Mouse (Mus musculus): Measurements from ENCODE around the gene Ccdc137. TPM values are rescaled to one million over a fixed set of nuclear protein-coding genes. Genes with fewer than 3 reads are reported as not detected.

Ccdc137 gene
- polyA plus RNA-seq, 1 experiment from 2014 or later, result 25.6 TPM

GRCm38 (mm10) chr11:120508290-120508870, 50.5 kb downstream of the Ccdc137 start:
- in situ Hi-C loops (cut with MboI; ENCODE audit: low pct_unique_long_range_greater_than_20kb), result no loop called here
- CTCF ChIA-PET, result interaction anchor here (0.9 to 4.2 kb wide), 3 partner anchors 17 to 150 kb away, joined by 3 to 26 read pairs (median 4); partner anchors contain the start of genes P4hb and Slc25a10
- DNase-seq (ENCODE audit: low read depth, low spot score) (no peak), ATAC-seq (no peak)
- no peak for TF ChIP-seq CTCF (IDR thresholded peaks at IDR 0.05)
- no peaks in the 10 kb centered on the region for H3K27me3 ChIP-seq
- POLR2A ChIA-PET, result interaction anchor here (1.1 kb wide), 1 partner anchor 17 kb away, joined by 4 read pairs; the partner anchor contains the start of gene Slc25a10

GRCm38 (mm10) chr11:120509940-120510339, 52.0 kb downstream of the Ccdc137 start:
- POLR2A ChIA-PET, result interaction anchor here (0.5 to 1.1 kb wide), 3 partner anchors 20 to 122 kb away, joined by 3 to 4 read pairs (median 3); no protein-coding TSS in a partner anchor
- no peak for TF ChIP-seq CTCF (IDR thresholded peaks at IDR 0.05)

GRCm38 (mm10) chr11:120510375-120511030, 52.6 kb downstream of the Ccdc137 start:
- TF ChIP-seq CTCF (IDR thresholded peaks at IDR 0.05), result no peak
- DNase-seq (ENCODE audit: low read depth, low spot score) (no peak), ATAC-seq (no peak)
- ChIA-PET CTCF (interaction anchor here (1.1 to 2.1 kb wide), 3 partner anchors 16 to 67 kb away, joined by 3 to 4 read pairs (median 4); no protein-coding TSS in a partner anchor), POLR2A (interaction anchor here (0.5 to 1.1 kb wide), 4 partner anchors 21 to 121 kb away, joined by 3 to 4 read pairs (median 3); no protein-coding TSS in a partner anchor)
- no peaks in the 10 kb centered on the region for H3K27me3 ChIP-seq
- in situ Hi-C loops (cut with MboI; ENCODE audit: low pct_unique_long_range_greater_than_20kb), result no loop called here

More at GRCm38 (mm10) chr11:120509940-120510339, 52.0 kb downstream of the Ccdc137 start:
- in situ Hi-C loops (cut with MboI; ENCODE audit: low pct_unique_long_range_greater_than_20kb), result no loop called here
- H3K27me3 ChIP-seq, result no peaks in the 10 kb centered on the region
- DNase-seq (ENCODE audit: low read depth, low spot score) (no peak), ATAC-seq (no peak)
- CTCF ChIA-PET, result interaction anchor here (1.1 to 2.1 kb wide), 2 partner anchors 16 to 67 kb away, joined by 3 to 4 read pairs; no protein-coding TSS in a partner anchor

- ChIA-PET CTCF (interaction anchor here (1.1 to 1.5 kb wide), 3 partner anchors 23 to 71 kb away, joined by 3 to 5 read pairs (median 3); no protein-coding TSS in a partner anchor), POLR2A (interaction anchor here (0.8 kb wide), 1 partner anchor 21 kb away, joined by 3 read pairs; no protein-coding TSS in a partner anchor)
- H3K27me3 ChIP-seq, result no peaks in the 10 kb centered on the region
- DNase-seq (ENCODE audit: low read depth, low spot score), result peak; percentile 9
- TF ChIP-seq CTCF (IDR thresholded peaks at IDR 0.05), result no peak
- in situ Hi-C loops (cut with MboI; ENCODE audit: low pct_unique_long_range_greater_than_20kb), result no loop called here
- no peak for ATAC-seq
Measured at GRCm38 (mm10) chr11:120512790-120513453, 55.0 kb downstream of the Ccdc137 start.

Other genes starting within 250 kb of the Ccdc137 start
- gene Bahcc1, start 225.2 kb upstream of the Ccdc137 start, polyA plus RNA-seq (2021), result 12.4 TPM
- gene Actg1, start 109.6 kb upstream of the Ccdc137 start, polyA plus RNA-seq (2021), result 2,862 TPM
- 0.23 TPM for gene Fscn2, start 96.6 kb upstream of the Ccdc137 start, polyA plus RNA-seq (2021)
- 15.1 TPM for gene Faap100, start 79.4 kb upstream of the Ccdc137 start, polyA plus RNA-seq (2021)
- 69.2 TPM for gene Nploc4, start 20.4 kb upstream of the Ccdc137 start, polyA plus RNA-seq (2021)
- gene Tspan10, start 15.5 kb upstream of the Ccdc137 start, polyA plus RNA-seq (2021), result not detected
- 0.24 TPM for gene Pde6g, start 4.6 kb upstream of the Ccdc137 start, polyA plus RNA-seq (2021)
- gene Oxld1, start within 50 bp of the Ccdc137 start, polyA plus RNA-seq (2021), result 14.4 TPM
- 36.3 TPM for gene Arl16, start 9.5 kb downstream of the Ccdc137 start, polyA plus RNA-seq (2021)
- gene Mrpl12, start 26.5 kb downstream of the Ccdc137 start, polyA plus RNA-seq (2021), result 172 TPM
- 41.2 TPM for gene Slc25a10, start 33.7 kb downstream of the Ccdc137 start, polyA plus RNA-seq (2021)
- gene Gcgr, start 72.6 kb downstream of the Ccdc137 start, polyA plus RNA-seq (2021), result not detected
- 78.0 TPM for gene Mcrip1, start 91.6 kb downstream of the Ccdc137 start, polyA plus RNA-seq (2021)
- gene Ppp1r27, start 93.0 kb downstream of the Ccdc137 start, polyA plus RNA-seq (2021), result not detected
- 661 TPM for gene P4hb, start 115.1 kb downstream of the Ccdc137 start, polyA plus RNA-seq (2021)
- gene Arhgdia, start 123.5 kb downstream of the Ccdc137 start, polyA plus RNA-seq (2021), result 439 TPM
- gene Alyref, start 140.2 kb downstream of the Ccdc137 start, polyA plus RNA-seq (2021), result 118 TPM
- gene Anapc11, start 140.3 kb downstream of the Ccdc137 start, polyA plus RNA-seq (2021), result 82.8 TPM
- gene Npb, start 150.4 kb downstream of the Ccdc137 start, polyA plus RNA-seq (2021), result 0.59 TPM
- gene Pcyt2, start 159.8 kb downstream of the Ccdc137 start, polyA plus RNA-seq (2021), result 108 TPM
- gene Sirt7, start 167.1 kb downstream of the Ccdc137 start, polyA plus RNA-seq (2021), result 30.1 TPM
- 54.6 TPM for gene Mafg, start 175.5 kb downstream of the Ccdc137 start, polyA plus RNA-seq (2021)
- gene Pycr1, start 185.7 kb downstream of the Ccdc137 start, polyA plus RNA-seq (2021), result 6.7 TPM
- not detected for gene Myadml2, start 190.0 kb downstream of the Ccdc137 start, polyA plus RNA-seq (2021)
- gene Notum, start 203.1 kb downstream of the Ccdc137 start, polyA plus RNA-seq (2021), result 0.21 TPM
- gene Aspscr1, start 214.9 kb downstream of the Ccdc137 start, polyA plus RNA-seq (2021), result 54.9 TPM